In the genomic region with DNA sequence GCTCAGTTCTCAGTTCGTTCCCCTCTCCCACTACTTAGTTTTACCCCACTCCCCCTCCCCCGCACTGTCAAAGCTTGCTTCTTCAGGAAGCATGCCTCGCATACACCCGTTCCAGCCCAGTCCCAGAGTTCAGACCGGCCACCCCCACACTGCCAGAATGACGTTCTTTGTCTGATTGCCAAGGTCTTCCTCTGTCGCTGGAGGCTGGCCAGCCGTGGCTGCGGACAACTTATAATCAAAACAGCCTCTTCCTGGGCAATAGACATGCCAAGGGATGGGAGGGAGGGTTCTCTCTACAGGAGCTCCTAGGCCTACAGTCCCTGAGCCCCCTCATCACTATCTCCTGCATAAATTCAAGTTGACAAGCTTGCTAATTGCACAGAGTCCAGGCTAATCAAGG, we compare ENCODE assay signal across 9 mouse cellular contexts. TPM values are rescaled to one million over a fixed set of nuclear protein-coding genes. Genes with fewer than 3 reads are reported as not detected.
A peak's percentile ranks its signal among the peaks of the same experiment; 100 is the strongest.
DNase-seq lines count a peak whose midpoint lies in the region; ATAC-seq lines count a peak whose summit lies in the region.
"Had no signal": no experiment of that assay in that cellular context is flagged by ENCODE, and none has a peak within 500 bp of the region (broad histone marks: within the 10 kb centered on the region; RNA-seq: fewer than 3 reads in every experiment).

No protein-coding gene starts in this region.

- DNase-seq in cerebellum, adult 18-20 months: peak; percentile 16 to 36
- DNase-seq in cerebellum, adult 8-10 months: no peak
- peak; percentile 25 to 33 for DNase-seq in cerebellum, postnatal 36 days
- peak; percentile 55 to 75 for DNase-seq in heart, postnatal 10 days
- peak; percentile 56 to 62 for DNase-seq in kidney, postnatal 25 days
- DNase-seq in left cerebral cortex, postnatal 25 days (ENCODE audit: low spot score in 2 of 2): no peak
- DNase-seq in spleen, postnatal 36 days (ENCODE audit: low spot score in 2 of 2): no peak

- peaks cover 77% of the 10 kb centered on the region for H3K4me1 ChIP-seq in neural tube, embryonic 13.5 days (replicated peaks)
- H3K4me1 ChIP-seq: megakaryocyte, embryonic 14.5 days had no signal

- H3K4me2 ChIP-seq in neural tube, embryonic 13.5 days: no peak overlapping the region

- no peaks in the 10 kb centered on the region for H3K9me3 ChIP-seq in neural tube, embryonic 13.5 days

- H3K27me3 ChIP-seq in neural tube, embryonic 13.5 days: no peaks in the 10 kb centered on the region

- peak; percentile 44 for ATAC-seq in neural tube, embryonic 13.5 days (ENCODE audit: low read depth)

- H3K36me3 ChIP-seq in neural tube, embryonic 13.5 days: peaks cover 8% of the 10 kb centered on the region; the same call in 1 of the 2 replicates

- H3K9ac ChIP-seq in neural tube, embryonic 13.5 days: 0 out of 2 replicates have a peak overlapping the region, but pooled peaks have one; percentile 35

- intact Hi-C loops in heart, postnatal 10 days (cut with DNase I): no loop called here
- intact Hi-C loops in left cerebral cortex, postnatal 25 days (cut with DNase I): no loop called here

- peak overlapping the region; percentile 68 for H3K27ac ChIP-seq in neural tube, embryonic 13.5 days (replicated peaks)

- H3K4me3 ChIP-seq in neural tube, embryonic 13.5 days: no peak overlapping the region
- H3K4me3 ChIP-seq: megakaryocyte, embryonic 14.5 days had no signal

- 26% methylated on average over 9 of the region's 9 CpGs for WGBS in neural tube, embryonic 13.5 days

RNA-seq across cellular contexts. Expression of a gene that starts 45.8 kb away (rescaled TPM):
- 10 to 100 TPM; 24.8 to 26.5 TPM for total RNA-seq in heart, postnatal 10 days (2021)
- 107 and 116 TPM in 2 replicates for polyA plus RNA-seq in neural tube, embryonic 13.5 days (2015; fragmentation: Nextera tagmentation; extraction: Ambion mirVana)
- total RNA-seq in left cerebral cortex, postnatal 25 days (2021): 100 to 1,000 TPM; 210 to 224 TPM

RNA-seq across cellular contexts. Expression of a gene that starts 57.2 kb away (rescaled TPM):
- total RNA-seq in heart, postnatal 10 days (2021): under 1 TPM; 0.77 to 0.87 TPM
- polyA plus RNA-seq in neural tube, embryonic 13.5 days (2015; fragmentation: Nextera tagmentation; extraction: Ambion mirVana): 176 and 184 TPM in 2 replicates
- 10 to 100 TPM; 27.7 to 31.5 TPM for total RNA-seq in left cerebral cortex, postnatal 25 days (2021)

Comparison
In these comparisons a context has a peak if more than half of its experiments do, and no peak if none do; other contexts are left out.
1. DNase-seq: peak in cerebellum, adult 18-20 months (2 of 2), cerebellum, postnatal 36 days (2 of 2), heart, postnatal 10 days (2 of 2) and kidney, postnatal 25 days (2 of 2); none in cerebellum, adult 8-10 months (single experiment), left cerebral cortex, postnatal 25 days (0 of 2) and spleen, postnatal 36 days (0 of 2).
2. RNA of a gene that starts 45.8 kb away (total RNA-seq): 210 to 224 TPM in left cerebral cortex, postnatal 25 days; 24.8 to 26.5 TPM in heart, postnatal 10 days; every median in the first group is over 4 times any median in the second.
3. RNA of a gene that starts 57.2 kb away (total RNA-seq): 27.7 to 31.5 TPM in left cerebral cortex, postnatal 25 days; 0.77 to 0.87 TPM in heart, postnatal 10 days; every median in the first group is over 10 times any median in the second.